Mouse (Mus musculus): Measurements from ENCODE around the gene Lpgat1.

DNA sequence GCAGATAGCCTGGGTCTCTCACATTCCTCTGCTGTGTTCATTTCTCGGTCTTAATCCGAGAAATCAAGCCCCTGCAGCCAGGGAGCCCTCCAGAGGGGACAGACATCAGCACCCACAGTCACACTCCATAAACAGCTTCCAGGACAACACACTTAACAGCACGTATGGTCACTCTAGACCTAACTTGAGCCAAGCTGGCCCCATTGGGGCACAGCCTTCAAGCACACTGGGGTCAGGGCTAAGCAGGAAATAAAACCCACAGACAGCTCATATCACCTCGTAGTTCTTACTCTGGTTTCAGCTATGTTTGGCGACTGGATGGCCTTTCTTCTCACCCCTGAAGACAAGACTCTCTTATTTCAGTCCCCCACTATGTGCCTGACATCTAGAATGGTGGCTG is 87.1 kb downstream of the Lpgat1 start:
- TF ChIP-seq EP300 (IDR thresholded peaks at IDR 0.05; ENCODE audit: low read length) (no peak), NELFE (IDR thresholded peaks at IDR 0.05; ENCODE audit: low read depth, low read length) (no peak), CTCF (conservative IDR thresholded peaks at IDR 0.05 in 1 of 2, IDR thresholded peaks at IDR 0.05 in 1 of 2; ENCODE audit: low read depth in 2 of 2, low read length in 2 of 2) (no peak), MAZ (IDR thresholded peaks at IDR 0.05; ENCODE audit: low read depth, low read length) (no peak), ZC3H11A (IDR thresholded peaks at IDR 0.05; ENCODE audit: low read depth, low read length) (no peak), USF2 (conservative IDR thresholded peaks at IDR 0.05; ENCODE audit: low read depth, low read length) (no peak), CHD1 (IDR thresholded peaks at IDR 0.05; ENCODE audit: low read depth, low read length) (no peak), MXI1 (IDR thresholded peaks at IDR 0.05; ENCODE audit: low read depth, low read length) (no peak), POLR2A (IDR thresholded peaks at IDR 0.05; ENCODE audit: low read depth, low read length) (no peak), KAT2A (IDR thresholded peaks at IDR 0.05; ENCODE audit: insufficient replicate concordance, low read length) (no peak)

Data from CH12.LX (cell line).